Mouse (Mus musculus) intestine, embryonic 15.5 days (tissue): ENCODE data around the gene Map3k7. TPM values are rescaled to one million over a fixed set of nuclear protein-coding genes. Genes with fewer than 3 reads are reported as not detected.

Experiments
- ATAC-seq: fragments of 200-750 bp; cut with Nextera tagmentation; 2 replicates; pipeline ENCODE4 v1.8.0; 2017; ENCODE audit warnings: moderate TSS enrichment, moderate library complexity
- H3K27ac ChIP-seq: fragments of 300-500 bp; sonication (generic); 2 replicates; pipeline ENCODE4 v1.5.1; 2015; ENCODE audit warnings: mild to moderate bottlenecking, inconsistent platforms
- H3K27me3 ChIP-seq: fragments of 300-500 bp; sonication (generic); replicated peaks from 2 replicates; pipeline ENCODE4 v1.6.1; 2015; ENCODE audit warnings: inconsistent platforms
- H3K36me3 ChIP-seq: fragments of 300-500 bp; sonication (generic); 2 replicates; pipeline ENCODE4 v1.6.1; 2015; ENCODE audit warnings: inconsistent platforms
- H3K4me1 ChIP-seq: fragments of 300-500 bp; sonication (generic); replicated peaks from 2 replicates; pipeline ENCODE4 v1.6.1; 2015; ENCODE audit warnings: inconsistent platforms
- H3K4me2 ChIP-seq: fragments of 300-500 bp; sonication (generic); replicated peaks from 2 replicates; pipeline ENCODE4 v1.6.1; 2015; ENCODE audit warnings: mild to moderate bottlenecking, inconsistent platforms
- H3K4me3 ChIP-seq: fragments of 300-500 bp; sonication (generic); replicated peaks from 2 replicates; pipeline ENCODE4 v1.5.1; 2015; ENCODE audit warnings: inconsistent platforms
- H3K9ac ChIP-seq: fragments of 300-500 bp; sonication (generic); 2 replicates; pipeline ENCODE4 v1.6.1; 2015; ENCODE audit warnings: inconsistent platforms
- H3K9me3 ChIP-seq: fragments of 300-500 bp; sonication (generic); 2 replicates; pipeline ENCODE4 v1.6.1; 2016; ENCODE audit warnings: inconsistent platforms
- WGBS: fragments of 180-500 bp; shearing (Covaris S2); methylation state at CpG from one replicate; pipeline ENCODE4 v1.1.7; 2015; 5-methylcytosine and 5-hydroxymethylcytosine counted together
- polyA plus RNA-seq: library from polyadenylated mRNA; unstranded; fragments of >200 nt; fragmentation: Nextera tagmentation; extraction: Ambion mirVana; gene quantifications from 2 replicates; pipeline ENCODE4 v1.2.1, GENCODE M21; 2015

Map3k7 gene
- polyA plus RNA-seq: 23.0 TPM in 2 replicates

GRCm38 (mm10) chr4:31963354-31964193 lies at the start of gene Map3k7:
Gene Map3k7 (plus strand): TSS chr4:31964097.
- no peaks in the 10 kb centered on the region for H3K36me3 ChIP-seq
- H3K9ac ChIP-seq: peak within 1 kb of the TSS; percentile 92
- H3K4me3 ChIP-seq: peak within 1 kb of the TSS; percentile 62
- peak within 1 kb of the TSS; percentile 74 for H3K4me2 ChIP-seq
- H3K4me1 ChIP-seq: peaks cover 9% of the 10 kb centered on the region; the same call in 1 of the 2 replicates
- no peaks in the 10 kb centered on the region for H3K9me3 ChIP-seq
- no peaks in the 10 kb centered on the region for H3K27me3 ChIP-seq
- peak; percentile 96 for ATAC-seq
- under 1% methylated on average over 87 of the region's 88 CpGs for WGBS
- H3K27ac ChIP-seq: peak within 1 kb of the TSS; percentile 99

GRCm38 (mm10) chr4:31915114-31915513 lies 48.8 kb upstream of the Map3k7 start:
- no peaks in the 10 kb centered on the region for H3K27me3 ChIP-seq
- no peaks in the 10 kb centered on the region for H3K4me1 ChIP-seq
- H3K27ac ChIP-seq: no peak overlapping the region
- H3K9me3 ChIP-seq: no peaks in the 10 kb centered on the region
- no peak for ATAC-seq
- 76% methylated on average over 11 of the region's 11 CpGs for WGBS
- no peaks in the 10 kb centered on the region for H3K36me3 ChIP-seq
- no peak overlapping the region for H3K9ac ChIP-seq
- H3K4me2 ChIP-seq: no peak overlapping the region
- H3K4me3 ChIP-seq: no peak overlapping the region

GRCm38 (mm10) chr4:31918717-31919116 lies 45.2 kb upstream of the Map3k7 start:
- ATAC-seq: no peak
- Histone ChIP-seq H3K36me3 (no peaks in the 10 kb centered on the region), H3K9ac (no peak overlapping the region), H3K4me3 (no peak overlapping the region), H3K4me2 (no peak overlapping the region), H3K9me3 (no peaks in the 10 kb centered on the region), H3K4me1 (no peaks in the 10 kb centered on the region), H3K27me3 (no peaks in the 10 kb centered on the region), H3K27ac (no peak overlapping the region)
- WGBS: 88% methylated on average over 5 of the region's 5 CpGs

GRCm38 (mm10) chr4:31922215-31922614 lies 41.7 kb upstream of the Map3k7 start:
- no peak overlapping the region for H3K4me3 ChIP-seq
- no peaks in the 10 kb centered on the region for H3K27me3 ChIP-seq
- no peaks in the 10 kb centered on the region for H3K36me3 ChIP-seq
- H3K27ac ChIP-seq: no peak overlapping the region
- no peak for ATAC-seq
- H3K4me2 ChIP-seq: no peak overlapping the region
- no peaks in the 10 kb centered on the region for H3K9me3 ChIP-seq
- H3K4me1 ChIP-seq: 0 out of 2 replicates have a peak, but pooled peaks cover 3% of the 10 kb centered on the region
- 75% methylated on average over 7 of the region's 7 CpGs for WGBS
- H3K9ac ChIP-seq: no peak overlapping the region

GRCm38 (mm10) chr4:31923437-31923836 lies 40.5 kb upstream of the Map3k7 start:
- Histone ChIP-seq H3K4me1 (0 out of 2 replicates have a peak, but pooled peaks cover 3% of the 10 kb centered on the region), H3K36me3 (no peaks in the 10 kb centered on the region), H3K4me2 (no peak overlapping the region), H3K27me3 (no peaks in the 10 kb centered on the region), H3K9ac (no peak overlapping the region), H3K27ac (no peak overlapping the region), H3K4me3 (no peak overlapping the region), H3K9me3 (no peaks in the 10 kb centered on the region)
- ATAC-seq: no peak
- 73% methylated on average over 8 of the region's 8 CpGs for whole genome bisulfite sequencing

GRCm38 (mm10) chr4:31924301-31925185 lies 39.4 kb upstream of the Map3k7 start:
- H3K36me3 ChIP-seq: no peaks in the 10 kb centered on the region
- no peak for ATAC-seq
- H3K9ac ChIP-seq: no peak overlapping the region

GRCm38 (mm10) chr4:31933171-31933570 lies 30.7 kb upstream of the Map3k7 start:
- H3K4me2 ChIP-seq: no peak overlapping the region
- ATAC-seq: no peak
- no peaks in the 10 kb centered on the region for H3K27me3 ChIP-seq
- peaks cover 4% of the 10 kb centered on the region; the same call in 1 of the 2 replicates for H3K4me1 ChIP-seq
- H3K36me3 ChIP-seq: no peaks in the 10 kb centered on the region
- H3K27ac ChIP-seq: no peak overlapping the region
- no peaks in the 10 kb centered on the region for H3K9me3 ChIP-seq
- H3K9ac ChIP-seq: no peak overlapping the region
- WGBS: 78% methylated on average over 3 of the region's 3 CpGs
- H3K4me3 ChIP-seq: no peak overlapping the region

More at GRCm38 (mm10) chr4:31924301-31925185, 39.4 kb upstream of the Map3k7 start:
- H3K4me3 ChIP-seq: no peak overlapping the region
- no peaks in the 10 kb centered on the region for H3K27me3 ChIP-seq
- H3K9me3 ChIP-seq: no peaks in the 10 kb centered on the region
- WGBS: 39% methylated on average over 14 of the region's 14 CpGs
- H3K27ac ChIP-seq: no peak overlapping the region
- H3K4me1 ChIP-seq: 0 out of 2 replicates have a peak, but pooled peaks cover 3% of the 10 kb centered on the region
- no peak overlapping the region for H3K4me2 ChIP-seq

GRCm38 (mm10) chr4:31935831-31936306 lies 28.0 kb upstream of the Map3k7 start:
- Histone ChIP-seq H3K4me1 (peaks cover 4% of the 10 kb centered on the region; the same call in 1 of the 2 replicates), H3K27ac (no peak overlapping the region), H3K4me2 (no peak overlapping the region), H3K36me3 (no peaks in the 10 kb centered on the region), H3K9me3 (no peaks in the 10 kb centered on the region), H3K9ac (no peak overlapping the region), H3K4me3 (no peak overlapping the region), H3K27me3 (no peaks in the 10 kb centered on the region)
- 28% methylated on average over 3 of the region's 3 CpGs for WGBS
- ATAC-seq: no peak

GRCm38 (mm10) chr4:31936358-31936757 lies 27.5 kb upstream of the Map3k7 start:
- ATAC-seq: no peak
- H3K36me3 ChIP-seq: no peaks in the 10 kb centered on the region
- H3K27ac ChIP-seq: no peak overlapping the region
- no peak overlapping the region for H3K4me3 ChIP-seq
- no peak overlapping the region for H3K9ac ChIP-seq
- peaks cover 4% of the 10 kb centered on the region; the same call in 1 of the 2 replicates for H3K4me1 ChIP-seq
- no peaks in the 10 kb centered on the region for H3K27me3 ChIP-seq
- WGBS: 27% methylated on average over 8 of the region's 8 CpGs
- no peaks in the 10 kb centered on the region for H3K9me3 ChIP-seq
- no peak overlapping the region for H3K4me2 ChIP-seq

- no peak overlapping the region for H3K9ac ChIP-seq
Measured at GRCm38 (mm10) chr4:31936911-31937375, 27.0 kb upstream of the Map3k7 start.

GRCm38 (mm10) chr4:31937376-31938281 lies 26.3 kb upstream of the Map3k7 start:
- peak; percentile 69 for ATAC-seq
- WGBS: 4% methylated on average over 34 of the region's 36 CpGs
- Histone ChIP-seq H3K36me3 (no peaks in the 10 kb centered on the region), H3K4me3 (peak overlapping the region; percentile 43), H3K9ac (peak overlapping the region; percentile 32), H3K27me3 (no peaks in the 10 kb centered on the region), H3K4me1 (peaks cover 4% of the 10 kb centered on the region; the same call in 1 of the 2 replicates), H3K27ac (no peak overlapping the region), H3K4me2 (peak overlapping the region; percentile 88), H3K9me3 (no peaks in the 10 kb centered on the region)

More at GRCm38 (mm10) chr4:31936911-31937375, 27.0 kb upstream of the Map3k7 start:
- ATAC-seq: no peak
- Histone ChIP-seq H3K36me3 (no peaks in the 10 kb centered on the region), H3K4me2 (peak overlapping the region; percentile 88), H3K27me3 (no peaks in the 10 kb centered on the region), H3K27ac (no peak overlapping the region), H3K4me1 (peaks cover 4% of the 10 kb centered on the region; the same call in 1 of the 2 replicates), H3K9me3 (no peaks in the 10 kb centered on the region), H3K4me3 (no peak overlapping the region)
- 27% methylated on average over 15 of the region's 15 CpGs for WGBS
